Mouse (Mus musculus) ES-E14 (cell line): ENCODE measurements at regions not wholly inside any gene's neighbourhood (a gene's known extent, or its start where the extent isn't known, plus 50 kb on each side); places are given as distances from the start of the nearest gene placed in this dataset.

Source experiments
- MAFK ChIP-seq: IDR thresholded peaks from 2 replicates; pipeline ENCODE4 v1.6.1; 2014; ENCODE audit warnings: mild to moderate bottlenecking, low read depth, low read length, inconsistent platforms; ENCODE audit not compliant: insufficient read depth
- ZC3H11A ChIP-seq: IDR thresholded peaks from 2 replicates; pipeline ENCODE4 v1.6.1; 2012; ENCODE audit warnings: low read depth, mild to moderate bottlenecking, inconsistent platforms, low read length, borderline replicate concordance
- ZNF384 ChIP-seq: IDR thresholded peaks from 2 replicates; pipeline ENCODE4 v1.6.1; 2012; ENCODE audit warnings: low read depth, low read length, inconsistent platforms

DNA sequence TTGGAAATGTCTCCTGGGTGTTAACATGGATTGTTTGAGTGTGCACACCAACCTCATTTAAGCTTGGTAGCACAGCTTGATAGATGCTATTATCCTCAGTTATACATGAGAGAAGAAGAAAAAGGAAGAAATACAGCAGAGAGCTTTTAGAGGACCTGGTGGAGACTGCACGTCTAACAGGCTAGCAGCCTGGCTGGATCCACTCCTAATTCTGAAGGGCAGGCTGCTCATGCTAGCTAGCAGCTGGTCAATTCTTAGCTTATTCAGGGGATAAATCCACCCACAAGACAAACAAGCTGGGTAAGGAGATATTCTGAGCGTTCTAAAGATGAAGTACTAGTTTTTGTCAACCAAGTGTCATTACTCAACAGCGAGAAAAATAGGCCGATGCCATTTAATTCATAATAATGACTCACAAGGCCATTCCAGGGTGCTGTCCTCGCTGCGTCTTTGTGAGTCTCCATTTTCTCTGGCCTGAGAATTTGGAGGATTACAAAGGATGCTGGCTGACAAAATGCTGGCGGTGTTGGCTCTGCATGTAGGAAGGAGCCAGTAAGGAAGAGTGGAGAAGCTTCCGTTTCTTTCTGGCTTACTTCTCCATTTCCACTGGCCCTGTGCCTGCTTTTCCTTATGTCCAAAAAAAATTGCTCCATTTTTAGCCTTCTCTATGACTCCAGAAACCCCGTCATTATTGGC lies 94.7 kb upstream of the Prox1 start:
- TF ChIP-seq ZC3H11A (no peak), ZNF384 (no peak), MAFK (no peak)
